Mouse (Mus musculus) testis, adult 2 months (tissue): ENCODE data around the gene Ptpn9. TPM values are rescaled to one million over a fixed set of nuclear protein-coding genes. Genes with fewer than 3 reads are reported as not detected.
"Not testable (repeated sequence)": the region's sequence is repeated elsewhere in the genome, so short reads cannot be mapped to it uniquely, and the experiment has no call there.

Experiments used
- H3K27ac ChIP-seq: fragments of 200-500 bp; 2 replicates; pipeline ENCODE4 v1.5.1; 2012; ENCODE audit warnings: low read depth, low read length; ENCODE audit not compliant: control insufficient read depth, insufficient read depth
- H3K27me3 ChIP-seq: fragments of 200-500 bp; 2 replicates; pipeline ENCODE4 v1.6.1; 2012; ENCODE audit warnings: mild to moderate bottlenecking, low read length, moderate library complexity; ENCODE audit not compliant: control insufficient read depth, insufficient read depth
- H3K36me3 ChIP-seq: fragments of 200-500 bp; 2 replicates; pipeline ENCODE4 v1.6.1; 2012; ENCODE audit warnings: mild to moderate bottlenecking, low read length; ENCODE audit not compliant: control insufficient read depth, insufficient read depth
- H3K4me1 ChIP-seq: fragments of 200-500 bp; 2 replicates; pipeline ENCODE4 v1.6.1; 2012; ENCODE audit warnings: low read length; ENCODE audit not compliant: control insufficient read depth, insufficient read depth
- H3K4me3 ChIP-seq: fragments of 200-500 bp; 2 replicates; pipeline ENCODE4 v1.5.1; 2012; ENCODE audit warnings: low read depth, mild to moderate bottlenecking, low read length, moderate library complexity, mixed read lengths; ENCODE audit not compliant: control insufficient read depth
- CTCF ChIP-seq: fragments of 200-500 bp; IDR thresholded peaks from 2 replicates; pipeline ENCODE4 v1.5.1; 2012; ENCODE audit warnings: low read depth, mild to moderate bottlenecking, inconsistent platforms, low read length, moderate library complexity; ENCODE audit not compliant: control insufficient read depth, insufficient read depth, insufficient replicate concordance
- POLR2A ChIP-seq: fragments of 200-500 bp; IDR thresholded peaks from 2 replicates; pipeline ENCODE4 v1.6.1; 2012; ENCODE audit warnings: low read depth, mild to moderate bottlenecking, inconsistent platforms, low read length, moderate library complexity; ENCODE audit not compliant: control insufficient read depth
- polyA plus RNA-seq: library from polyadenylated mRNA; depleted of rRNA; stranded (reverse); fragments of >200 nt; gene quantifications from 2 replicates; pipeline ENCODE4 v1.2.3, GENCODE M21; 2012; rRNA removed

Ptpn9 gene
- 21.9 and 22.0 TPM in 2 replicates for polyA plus RNA-seq

- H3K4me1 ChIP-seq = peaks cover 2% of the 10 kb centered on the region
- H3K36me3 ChIP-seq = no peaks in the 10 kb centered on the region
These were observed at the start of gene Ptpn9 for GRCm38 (mm10) chr9:56994286-56995197. Gene Ptpn9 (plus strand): TSS chr9:56994923.

GRCm38 (mm10) chr9:56947481-56947880 lies 47.2 kb upstream of the Ptpn9 start:
- H3K4me1 ChIP-seq = not testable (repeated sequence)

More at GRCm38 (mm10) chr9:56994286-56995197, at the start of gene Ptpn9:
- H3K4me3 ChIP-seq = peak within 1 kb of the TSS; percentile 94
- no peaks in the 10 kb centered on the region for H3K27me3 ChIP-seq
- H3K27ac ChIP-seq = peak within 1 kb of the TSS; percentile 95
- TF ChIP-seq CTCF (peak; percentile 29; the same call in 1 of the 2 replicates), POLR2A (peak; percentile 55)

GRCm38 (mm10) chr9:56948699-56949098 lies 46.0 kb upstream of the Ptpn9 start:
- H3K36me3 ChIP-seq, H3K27ac ChIP-seq, H3K4me1 ChIP-seq, H3K4me3 ChIP-seq, H3K27me3 ChIP-seq: not testable (repeated sequence)

More at GRCm38 (mm10) chr9:56947481-56947880, 47.2 kb upstream of the Ptpn9 start:
- not testable (repeated sequence) for H3K4me3 ChIP-seq, H3K27ac ChIP-seq, H3K27me3 ChIP-seq, H3K36me3 ChIP-seq

- Histone ChIP-seq H3K4me3 (peak overlapping the region; percentile 54), H3K36me3 (no peaks in the 10 kb centered on the region), H3K4me1 (peaks cover 5% of the 10 kb centered on the region; the same call in 1 of the 2 replicates), H3K27ac (no peak overlapping the region), H3K27me3 (no peaks in the 10 kb centered on the region)
- no peak for TF ChIP-seq POLR2A
- no peak for TF ChIP-seq CTCF
These were observed 45.0 kb upstream of the Ptpn9 start for GRCm38 (mm10) chr9:56949767-56950166.

GRCm38 (mm10) chr9:56950414-56951400 lies 44.0 kb upstream of the Ptpn9 start, which contains the start of gene Snupn:
Gene Snupn (plus strand): TSS chr9:56950878.
- Histone ChIP-seq H3K27ac (peak within 1 kb of the TSS; percentile 89), H3K27me3 (no peaks in the 10 kb centered on the region), H3K4me3 (peak within 1 kb of the TSS; percentile 94), H3K36me3 (no peaks in the 10 kb centered on the region), H3K4me1 (peaks cover 5% of the 10 kb centered on the region; the same call in 1 of the 2 replicates)
- TF ChIP-seq CTCF (peak; percentile 27; the same call in 1 of the 2 replicates), POLR2A (peak; percentile 99)

DNA sequence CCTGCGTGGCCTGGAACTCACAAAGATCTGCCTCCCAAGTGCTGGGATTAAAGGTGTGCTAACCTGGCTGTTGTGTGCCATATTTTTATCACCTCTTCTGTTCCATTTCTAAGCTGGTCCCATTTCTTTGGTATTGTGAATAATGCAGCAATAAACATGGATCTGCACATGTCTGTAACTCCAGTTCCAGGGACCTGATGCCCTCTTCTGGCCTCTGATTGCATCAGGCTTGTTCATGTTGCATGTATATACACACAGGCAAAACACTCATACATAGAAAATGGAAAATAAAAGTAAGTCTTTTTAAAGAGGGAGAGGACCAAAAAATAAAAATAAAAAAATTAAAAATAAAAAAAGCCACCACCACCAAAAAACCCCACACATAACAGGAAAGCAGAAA lies 41.2 kb upstream of the Ptpn9 start:
- no peak overlapping the region for H3K27ac ChIP-seq
- peaks cover 5% of the 10 kb centered on the region; the same call in 1 of the 2 replicates for H3K4me1 ChIP-seq
- H3K27me3 ChIP-seq = no peaks in the 10 kb centered on the region
- no peak for TF ChIP-seq CTCF
- no peak for TF ChIP-seq POLR2A
- H3K4me3 ChIP-seq = no peak overlapping the region
- H3K36me3 ChIP-seq = no peaks in the 10 kb centered on the region

DNA sequence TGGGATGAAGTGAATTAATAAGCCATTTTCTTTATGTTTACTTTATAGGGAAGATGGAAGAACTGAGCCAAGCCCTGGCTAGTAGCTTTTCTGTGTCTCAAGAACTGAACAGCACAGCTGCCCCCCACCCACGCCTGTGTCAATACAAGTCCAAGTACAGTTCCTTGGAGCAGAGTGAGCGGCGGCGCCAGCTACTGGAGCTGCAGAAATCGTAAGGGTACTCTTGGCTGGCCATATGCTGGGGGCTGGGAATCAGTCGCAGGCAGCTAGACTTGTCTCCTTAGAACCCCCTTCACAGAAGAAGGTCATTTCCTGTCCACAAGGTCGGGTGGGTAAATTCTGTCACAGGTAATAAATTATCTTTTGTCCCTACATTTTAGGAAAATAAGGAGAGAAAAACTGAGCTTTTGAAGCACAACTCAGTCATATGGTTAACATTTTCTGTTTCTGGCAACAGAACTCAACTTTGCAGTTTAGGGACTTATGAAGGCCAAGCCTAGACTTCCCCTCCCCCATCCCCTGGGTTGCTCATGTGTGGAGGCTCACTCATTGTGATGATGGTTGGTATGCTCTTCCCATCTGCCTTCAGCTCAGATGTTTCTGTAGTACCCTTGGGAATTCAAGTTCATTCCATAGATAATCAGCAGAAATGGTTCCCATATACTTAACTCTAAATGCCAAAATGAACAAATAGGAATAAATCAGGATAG lies 37.6 kb upstream of the Ptpn9 start:
- TF ChIP-seq POLR2A (no peak), CTCF (no peak)
- peaks cover 2% of the 10 kb centered on the region; the same call in 1 of the 2 replicates for H3K36me3 ChIP-seq
- H3K27me3 ChIP-seq = no peaks in the 10 kb centered on the region
- no peak overlapping the region for H3K27ac ChIP-seq
- no peak overlapping the region for H3K4me3 ChIP-seq
- no peaks in the 10 kb centered on the region for H3K4me1 ChIP-seq
